Mouse (Mus musculus) MEL (cell line): ENCODE measurements around the gene Akt1s1.

Source experiments
- CTCF ChIP-seq, 3 experiments: IDR thresholded peaks in 2 of 3; conservative IDR thresholded peaks in 1 of 3; 2 replicates each; pipeline ENCODE4 v1.5.1; 2011 to 2012; ENCODE audit warnings: low read length in 3 of 3, low read depth in 2 of 3, mild to moderate bottlenecking in 2 of 3, improper control_type of control experiment in 1 of 3, inconsistent platforms in 1 of 3, mixed read lengths in 1 of 3, moderate library complexity in 1 of 3; ENCODE audit not compliant: control insufficient read depth in 1 of 3, insufficient read depth in 1 of 3, poor library complexity in 1 of 3, severe bottlenecking in 1 of 3
- EP300 ChIP-seq, 2 experiments: IDR thresholded peaks; 2 replicates each; pipeline ENCODE4 v1.6.1; 2011; ENCODE audit warnings: improper control_type of control experiment in 2 of 2, low read length in 2 of 2, low read depth in 1 of 2, mild to moderate bottlenecking in 1 of 2
- GATA1 ChIP-seq: IDR thresholded peaks from 2 replicates; pipeline ENCODE4 v1.6.1; 2011; ENCODE audit warnings: low read depth, low read length, improper control_type of control experiment
- HCFC1 ChIP-seq: IDR thresholded peaks from 2 replicates; pipeline ENCODE4 v1.6.1; 2012; ENCODE audit warnings: low read depth, mild to moderate bottlenecking, inconsistent platforms, low read length, improper control_type of control experiment, moderate library complexity
- JUND ChIP-seq: IDR thresholded peaks from 2 replicates; pipeline ENCODE4 v1.6.1; 2011; ENCODE audit warnings: low read depth, mild to moderate bottlenecking, improper control_type of control experiment, low read length
- KAT2A ChIP-seq: conservative IDR thresholded peaks from 2 replicates; pipeline ENCODE4 v1.6.1; 2012; ENCODE audit warnings: low read depth, low read length, improper control_type of control experiment, inconsistent platforms
- NRF1 ChIP-seq: IDR thresholded peaks from 2 replicates; pipeline ENCODE4 v1.6.1; 2014; ENCODE audit warnings: low read depth, mild to moderate bottlenecking, inconsistent platforms, low read length, improper control_type of control experiment, moderate library complexity; ENCODE audit not compliant: poor library complexity, insufficient read depth, severe bottlenecking
- POLR2A ChIP-seq, 2 experiments: IDR thresholded peaks; 2 replicates each; pipeline ENCODE4 v1.6.1; 2011 to 2012; ENCODE audit warnings: low read length in 2 of 2, mild to moderate bottlenecking in 2 of 2, control low read depth in 1 of 2, improper control_type of control experiment in 1 of 2, low read depth in 1 of 2, moderate library complexity in 1 of 2; ENCODE audit not compliant: control insufficient read depth in 1 of 2, insufficient read depth in 1 of 2, poor library complexity in 1 of 2
- POLR2AphosphoS2 ChIP-seq: IDR thresholded peaks from 2 replicates; pipeline ENCODE4 v1.6.1; 2011; ENCODE audit warnings: low read length, improper control_type of control experiment
- TAL1 ChIP-seq: IDR thresholded peaks from 2 replicates; pipeline ENCODE4 v1.6.1; 2012; ENCODE audit warnings: mild to moderate bottlenecking, inconsistent platforms, low read length, moderate library complexity, mixed read lengths

DNA sequence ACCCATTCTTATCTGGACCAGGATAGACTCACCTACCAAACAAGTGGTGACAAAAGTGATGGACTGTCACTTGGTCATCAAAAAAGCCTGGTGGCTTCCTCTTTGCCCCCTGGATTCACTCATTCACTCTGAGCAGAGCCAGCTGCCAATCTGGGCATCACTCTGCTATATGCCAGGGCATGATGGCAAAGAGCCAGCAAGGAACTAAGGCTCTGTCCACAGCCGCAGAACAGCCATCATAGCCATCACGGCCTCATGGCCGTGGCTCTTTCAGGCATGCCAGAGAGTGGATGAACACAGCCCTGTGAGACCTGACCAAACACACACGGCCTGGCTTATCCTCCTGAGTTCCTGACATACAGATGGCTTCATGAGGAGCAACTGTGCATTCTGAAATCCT lies 41.9 kb downstream of the Akt1s1 start:
- TF ChIP-seq KAT2A, result no peak
- TF ChIP-seq EP300 (IDR thresholded peaks at IDR 0.05; ENCODE audit: low read depth in 1 of 2, low read length in 2 of 2), result no peak
- no peak for TF ChIP-seq CTCF (IDR thresholded peaks at IDR 0.05 in 2 of 3, conservative IDR thresholded peaks at IDR 0.05 in 1 of 3; ENCODE audit: control insufficient read depth in 1 of 3, insufficient read depth in 1 of 3, low read depth in 2 of 3, low read length in 3 of 3, poor library complexity in 1 of 3, severe bottlenecking in 1 of 3)
- TF ChIP-seq HCFC1, result no peak
- TF ChIP-seq JUND, result no peak
- no peak for TF ChIP-seq POLR2A (IDR thresholded peaks at IDR 0.05; ENCODE audit: control insufficient read depth in 1 of 2, insufficient read depth in 1 of 2, low read depth in 1 of 2, low read length in 2 of 2, poor library complexity in 1 of 2)
- no peak for TF ChIP-seq GATA1
- no peak for TF ChIP-seq NRF1
- TF ChIP-seq TAL1, result no peak
- TF ChIP-seq POLR2AphosphoS2, result no peak
